Mouse (Mus musculus) testis, adult 2 months (tissue): Measurements from ENCODE around the gene Tinag.

Experiments used
- CTCF ChIP-seq: fragments of 200-500 bp; IDR thresholded peaks from 2 replicates; pipeline ENCODE4 v1.5.1; 2012; ENCODE audit warnings: low read depth, mild to moderate bottlenecking, inconsistent platforms, low read length, moderate library complexity; ENCODE audit not compliant: control insufficient read depth, insufficient read depth, insufficient replicate concordance
- POLR2A ChIP-seq: fragments of 200-500 bp; IDR thresholded peaks from 2 replicates; pipeline ENCODE4 v1.6.1; 2012; ENCODE audit warnings: low read depth, mild to moderate bottlenecking, inconsistent platforms, low read length, moderate library complexity; ENCODE audit not compliant: control insufficient read depth

DNA sequence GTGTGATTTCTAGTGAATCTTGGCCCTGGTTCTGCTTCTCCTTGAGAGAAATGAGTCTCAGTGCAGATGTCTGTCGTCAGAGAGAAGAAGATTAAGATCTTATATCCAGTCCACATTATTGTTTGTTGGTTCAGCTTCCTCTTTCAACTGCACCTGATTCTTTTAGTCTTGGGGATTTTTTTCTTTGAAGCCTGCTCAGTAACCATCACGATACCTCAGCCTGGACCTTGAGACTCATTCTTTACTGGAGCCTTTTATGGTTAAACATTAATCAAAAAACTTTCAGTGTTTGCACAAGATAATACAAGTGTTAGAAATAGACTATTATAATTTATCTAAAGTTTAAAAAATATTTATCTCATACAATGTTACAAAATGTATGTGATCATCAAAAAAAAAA is at the start of gene Tinag:
- TF ChIP-seq CTCF (no peak), POLR2A (no peak)
